Mouse (Mus musculus): ENCODE results near the gene Tmem44.

- TF ChIP-seq POLR2A (IDR thresholded peaks at IDR 0.05; ENCODE audit: borderline replicate concordance, extremely low read depth, low read depth, low read length) (no peak), CTCF (IDR thresholded peaks at IDR 0.05; ENCODE audit: insufficient read depth, low read length) (no peak)
Measured at GRCm38 (mm10) chr16:30500223-30500622, 50.4 kb downstream of the Tmem44 start.

All from lung, adult 2 months (tissue).